Mouse (Mus musculus): ENCODE results near the gene Nfic. TPM values are rescaled to one million over a fixed set of nuclear protein-coding genes. Genes with fewer than 3 reads are reported as not detected.
A peak's percentile ranks its signal among the peaks of the same experiment; 100 is the strongest.
"Not testable (repeated sequence)": the region's sequence is repeated elsewhere in the genome, so short reads cannot be mapped to it uniquely, and the experiment has no call there.

Gene Nfic
- polyA plus RNA-seq, 1 experiment from 2014 or later = 16.3 TPM

- H3K4me2 ChIP-seq = no peak overlapping the region
- no peak overlapping the region for H3K4me3 ChIP-seq (replicated peaks)
- H3K36me3 ChIP-seq (replicated peaks) = no peaks in the 10 kb centered on the region
- H3K9ac ChIP-seq = no peak overlapping the region
- no peak for ATAC-seq (ENCODE audit: low FRiP score)
- H3K4me1 ChIP-seq = no peaks in the 10 kb centered on the region
- no peak overlapping the region for H3K27ac ChIP-seq
- H3K27me3 ChIP-seq = peaks cover 87% of the 10 kb centered on the region
- 3% methylated on average over 14 of the region's 14 CpGs for WGBS
- H3K9me3 ChIP-seq = no peaks in the 10 kb centered on the region
These were observed 2.5 kb downstream of the Nfic start for GRCm38 (mm10) chr10:81452947-81453288.

- Histone ChIP-seq H3K9me3 (no peaks in the 10 kb centered on the region), H3K4me2 (no peak overlapping the region), H3K27me3 (peaks cover 81% of the 10 kb centered on the region), H3K27ac (no peak overlapping the region), H3K9ac (no peak overlapping the region), H3K4me3 (replicated peaks) (no peak overlapping the region), H3K36me3 (replicated peaks) (no peaks in the 10 kb centered on the region), H3K4me1 (no peaks in the 10 kb centered on the region)
- 9% methylated on average over 36 of the region's 36 CpGs for WGBS
- no peak for ATAC-seq (ENCODE audit: low FRiP score)
These were observed 3.0 kb downstream of the Nfic start for GRCm38 (mm10) chr10:81452237-81452946.

- Histone ChIP-seq H3K4me2 (no peak overlapping the region), H3K9ac (no peak overlapping the region), H3K4me1 (no peaks in the 10 kb centered on the region), H3K36me3 (replicated peaks) (no peaks in the 10 kb centered on the region), H3K27ac (no peak overlapping the region), H3K9me3 (no peaks in the 10 kb centered on the region), H3K4me3 (replicated peaks) (no peak overlapping the region), H3K27me3 (peaks cover 76% of the 10 kb centered on the region)
- ATAC-seq (ENCODE audit: low FRiP score) = no peak
- whole genome bisulfite sequencing = 71% methylated on average over 6 of the region's 6 CpGs
These were observed 4.1 kb downstream of the Nfic start for GRCm38 (mm10) chr10:81451365-81451745.

GRCm38 (mm10) chr10:81450641-81451364 is 4.6 kb downstream of the Nfic start:
- Histone ChIP-seq H3K4me1 (no peaks in the 10 kb centered on the region), H3K27ac (no peak overlapping the region), H3K4me2 (no peak overlapping the region), H3K9ac (no peak overlapping the region), H3K4me3 (replicated peaks) (no peak overlapping the region), H3K36me3 (replicated peaks) (no peaks in the 10 kb centered on the region), H3K27me3 (peaks cover 71% of the 10 kb centered on the region), H3K9me3 (no peaks in the 10 kb centered on the region)
- 0 out of 2 replicates have a peak, but pooled peaks have one; percentile 2 for ATAC-seq (ENCODE audit: low FRiP score)
- WGBS = 61% methylated on average over 9 of the region's 9 CpGs

- no peak overlapping the region for H3K4me2 ChIP-seq
- H3K9me3 ChIP-seq = no peaks in the 10 kb centered on the region
- no peak overlapping the region for H3K9ac ChIP-seq
- H3K4me3 ChIP-seq (replicated peaks) = no peak overlapping the region
- H3K36me3 ChIP-seq (replicated peaks) = no peaks in the 10 kb centered on the region
- 2% methylated on average over 7 of the region's 7 CpGs for WGBS
- H3K27ac ChIP-seq = no peak overlapping the region
- H3K4me1 ChIP-seq = no peaks in the 10 kb centered on the region
- ATAC-seq (ENCODE audit: low FRiP score) = peak; percentile 78
- peaks cover 64% of the 10 kb centered on the region for H3K27me3 ChIP-seq
These were observed 5.3 kb downstream of the Nfic start for GRCm38 (mm10) chr10:81450140-81450539.

GRCm38 (mm10) chr10:81445516-81445915 is 9.9 kb downstream of the Nfic start:
- ATAC-seq (ENCODE audit: low FRiP score); H3K27ac ChIP-seq: not testable (repeated sequence)
- 42% methylated on average over 2 of the region's 2 CpGs for WGBS

GRCm38 (mm10) chr10:81441019-81441418 is 14.4 kb downstream of the Nfic start:
- Histone ChIP-seq H3K9ac (no peak overlapping the region), H3K4me3 (replicated peaks) (no peak overlapping the region), H3K36me3 (replicated peaks) (no peaks in the 10 kb centered on the region), H3K4me1 (no peaks in the 10 kb centered on the region), H3K9me3 (no peaks in the 10 kb centered on the region), H3K27me3 (peaks cover 18% of the 10 kb centered on the region), H3K27ac (no peak overlapping the region), H3K4me2 (no peak overlapping the region)
- no peak for ATAC-seq (ENCODE audit: low FRiP score)

More at GRCm38 (mm10) chr10:81445516-81445915, 9.9 kb downstream of the Nfic start:
- not testable (repeated sequence) for H3K4me2 ChIP-seq; H3K4me3 ChIP-seq (replicated peaks); H3K9me3 ChIP-seq; H3K36me3 ChIP-seq (replicated peaks); H3K4me1 ChIP-seq; H3K9ac ChIP-seq
- peaks cover 24% of the 10 kb centered on the region for H3K27me3 ChIP-seq

- H3K4me2 ChIP-seq = no peak overlapping the region
- ATAC-seq (ENCODE audit: low FRiP score) = no peak
- H3K27me3 ChIP-seq = peaks cover 25% of the 10 kb centered on the region
- 0 out of 2 replicates have a peak overlapping the region, but pooled peaks have one; percentile 7 for H3K9ac ChIP-seq
- no peak overlapping the region for H3K4me3 ChIP-seq (replicated peaks)
- 85% methylated on average over 3 of the region's 3 CpGs for WGBS
- H3K27ac ChIP-seq = no peak overlapping the region
- peaks cover 15% of the 10 kb centered on the region for H3K4me1 ChIP-seq
- H3K9me3 ChIP-seq = no peaks in the 10 kb centered on the region
- no peaks in the 10 kb centered on the region for H3K36me3 ChIP-seq (replicated peaks)
These were observed 20.0 kb downstream of the Nfic start for GRCm38 (mm10) chr10:81435436-81435835.

- H3K9me3 ChIP-seq = no peaks in the 10 kb centered on the region
- 0 out of 2 replicates have a peak overlapping the region, but pooled peaks have one; percentile 7 for H3K9ac ChIP-seq
- WGBS = 68% methylated on average over 15 of the region's 15 CpGs
- H3K36me3 ChIP-seq (replicated peaks) = no peaks in the 10 kb centered on the region
- H3K4me3 ChIP-seq (replicated peaks) = no peak overlapping the region
- ATAC-seq (ENCODE audit: low FRiP score) = no peak
- H3K4me1 ChIP-seq = peaks cover 18% of the 10 kb centered on the region
- no peak overlapping the region for H3K27ac ChIP-seq
- peaks cover 25% of the 10 kb centered on the region for H3K27me3 ChIP-seq
- no peak overlapping the region; the same call in 1 of the 2 replicates for H3K4me2 ChIP-seq
These were observed 20.8 kb downstream of the Nfic start for GRCm38 (mm10) chr10:81434361-81435263.

GRCm38 (mm10) chr10:81433541-81434289 is 21.7 kb downstream of the Nfic start:
- H3K9ac ChIP-seq = no peak overlapping the region
- H3K27me3 ChIP-seq = peaks cover 30% of the 10 kb centered on the region
- no peaks in the 10 kb centered on the region for H3K36me3 ChIP-seq (replicated peaks)
- peaks cover 23% of the 10 kb centered on the region for H3K4me1 ChIP-seq
- no peak for ATAC-seq (ENCODE audit: low FRiP score)
- 80% methylated on average over 26 of the region's 26 CpGs for WGBS
- H3K4me2 ChIP-seq = peak overlapping the region; percentile 47
- no peak overlapping the region for H3K27ac ChIP-seq
- H3K4me3 ChIP-seq (replicated peaks) = no peak overlapping the region
- H3K9me3 ChIP-seq = no peaks in the 10 kb centered on the region

- no peak overlapping the region for H3K27ac ChIP-seq
- 5% methylated on average over 17 of the region's 17 CpGs for WGBS
These were observed 22.6 kb downstream of the Nfic start for GRCm38 (mm10) chr10:81432868-81433262.

More at GRCm38 (mm10) chr10:81432868-81433262, 22.6 kb downstream of the Nfic start:
- no peak overlapping the region for H3K9ac ChIP-seq
- peak; percentile 89 for ATAC-seq (ENCODE audit: low FRiP score)
- peaks cover 23% of the 10 kb centered on the region for H3K4me1 ChIP-seq
- H3K4me2 ChIP-seq = peak overlapping the region; percentile 47
- peak overlapping the region; percentile 20 for H3K4me3 ChIP-seq (replicated peaks)
- H3K36me3 ChIP-seq (replicated peaks) = no peaks in the 10 kb centered on the region
- no peaks in the 10 kb centered on the region for H3K9me3 ChIP-seq
- H3K27me3 ChIP-seq = peaks cover 36% of the 10 kb centered on the region
